Mouse (Mus musculus) neural tube, embryonic 12.5 days (tissue): ENCODE measurements at regions not wholly inside any gene's neighbourhood (a gene's known extent, or its start where the extent isn't known, plus 50 kb on each side); places are given as distances from the start of the nearest gene placed in this dataset.
A peak's percentile ranks its signal among the peaks of the same experiment; 100 is the strongest.

Source experiments
- ATAC-seq: fragments of 200-750 bp; cut with Nextera tagmentation; 2 replicates; pipeline ENCODE4 v1.8.0; 2017; ENCODE audit warnings: low read depth, mild to moderate bottlenecking, moderate TSS enrichment, moderate library complexity; ENCODE audit not compliant: low FRiP score
- H3K27ac ChIP-seq: fragments of 300-500 bp; sonication (generic); 2 replicates; pipeline ENCODE4 v1.5.1; 2016
- H3K27me3 ChIP-seq: fragments of 300-500 bp; sonication (generic); replicated peaks from 2 replicates; pipeline ENCODE4 v1.6.1; 2016; ENCODE audit warnings: mild to moderate bottlenecking
- H3K36me3 ChIP-seq: fragments of 300-500 bp; sonication (generic); 2 replicates; pipeline ENCODE4 v1.6.1; 2016; ENCODE audit warnings: mild to moderate bottlenecking
- H3K4me1 ChIP-seq: fragments of 300-500 bp; sonication (generic); 2 replicates; pipeline ENCODE4 v1.6.1; 2016
- H3K4me2 ChIP-seq: fragments of 300-500 bp; sonication (generic); replicated peaks from 2 replicates; pipeline ENCODE4 v1.6.1; 2016; ENCODE audit warnings: mild to moderate bottlenecking
- H3K4me3 ChIP-seq: fragments of 300-500 bp; sonication (generic); 2 replicates; pipeline ENCODE4 v1.5.1; 2016
- H3K9ac ChIP-seq: fragments of 300-500 bp; sonication (generic); 2 replicates; pipeline ENCODE4 v1.6.1; 2016; ENCODE audit warnings: mild to moderate bottlenecking
- H3K9me3 ChIP-seq: fragments of 300-500 bp; sonication (generic); 2 replicates; pipeline ENCODE4 v1.6.1; 2016; ENCODE audit warnings: mild to moderate bottlenecking
- WGBS: fragments of 180-500 bp; shearing (Covaris S2); methylation state at CpG from one replicate; pipeline ENCODE4 v1.1.7; 2016; 5-methylcytosine and 5-hydroxymethylcytosine counted together

GRCm38 (mm10) chr10:17284858-17285257, 438.2 kb upstream of the Cited2 start:
- no peak overlapping the region for H3K27ac ChIP-seq
- H3K9ac ChIP-seq, result no peak overlapping the region
- H3K27me3 ChIP-seq, result no peaks in the 10 kb centered on the region
- no peaks in the 10 kb centered on the region for H3K36me3 ChIP-seq
- no peak overlapping the region for H3K4me2 ChIP-seq
- no peak overlapping the region for H3K4me3 ChIP-seq
- peaks cover 4% of the 10 kb centered on the region; the same call in 1 of the 2 replicates for H3K4me1 ChIP-seq
- 92% methylated on average over 5 of the region's 5 CpGs for WGBS
- H3K9me3 ChIP-seq, result no peaks in the 10 kb centered on the region
- ATAC-seq, result no peak

- no peak overlapping the region for H3K9ac ChIP-seq
- H3K4me1 ChIP-seq, result peaks cover 4% of the 10 kb centered on the region; the same call in 1 of the 2 replicates
- H3K4me2 ChIP-seq, result no peak overlapping the region
- no peaks in the 10 kb centered on the region for H3K27me3 ChIP-seq
- no peak overlapping the region for H3K27ac ChIP-seq
- no peaks in the 10 kb centered on the region for H3K36me3 ChIP-seq
- no peak for ATAC-seq
- 86% methylated on average over 2 of the region's 2 CpGs for WGBS
- no peak overlapping the region for H3K4me3 ChIP-seq
- H3K9me3 ChIP-seq, result no peaks in the 10 kb centered on the region
These were observed 435.9 kb upstream of the Cited2 start for GRCm38 (mm10) chr10:17287141-17287540.

- ATAC-seq, result no peak
- 42% methylated on average over 2 of the region's 2 CpGs for WGBS
- no peaks in the 10 kb centered on the region for H3K27me3 ChIP-seq
- H3K4me2 ChIP-seq, result no peak overlapping the region
- H3K4me3 ChIP-seq, result no peak overlapping the region
- H3K4me1 ChIP-seq, result peaks cover 4% of the 10 kb centered on the region; the same call in 1 of the 2 replicates
- no peaks in the 10 kb centered on the region for H3K36me3 ChIP-seq
- H3K27ac ChIP-seq, result no peak overlapping the region
- no peaks in the 10 kb centered on the region for H3K9me3 ChIP-seq
- no peak overlapping the region for H3K9ac ChIP-seq
These were observed 434.8 kb upstream of the Cited2 start for GRCm38 (mm10) chr10:17288231-17288630.

GRCm38 (mm10) chr10:17292331-17292730, 430.7 kb upstream of the Cited2 start:
- Histone ChIP-seq H3K4me1 (peaks cover 4% of the 10 kb centered on the region; the same call in 1 of the 2 replicates), H3K9me3 (no peaks in the 10 kb centered on the region), H3K4me2 (no peak overlapping the region), H3K27me3 (no peaks in the 10 kb centered on the region), H3K4me3 (no peak overlapping the region), H3K36me3 (no peaks in the 10 kb centered on the region), H3K27ac (no peak overlapping the region), H3K9ac (no peak overlapping the region)
- 88% methylated on average over 6 of the region's 6 CpGs for WGBS
- ATAC-seq, result no peak

- no peaks in the 10 kb centered on the region for H3K9me3 ChIP-seq
- H3K4me2 ChIP-seq, result no peak overlapping the region
- H3K27ac ChIP-seq, result no peak overlapping the region
- no peaks in the 10 kb centered on the region for H3K4me1 ChIP-seq
- no peaks in the 10 kb centered on the region for H3K27me3 ChIP-seq
- no peaks in the 10 kb centered on the region for H3K36me3 ChIP-seq
- WGBS, result 90% methylated on average over 3 of the region's 3 CpGs
- ATAC-seq, result no peak
- H3K9ac ChIP-seq, result no peak overlapping the region
- H3K4me3 ChIP-seq, result no peak overlapping the region
These were observed 428.6 kb upstream of the Cited2 start for GRCm38 (mm10) chr10:17294440-17294839.

- WGBS, result 86% methylated on average over 3 of the region's 3 CpGs
- no peak overlapping the region for H3K9ac ChIP-seq
- no peak overlapping the region for H3K27ac ChIP-seq
- no peak overlapping the region for H3K4me2 ChIP-seq
- no peaks in the 10 kb centered on the region for H3K27me3 ChIP-seq
- no peaks in the 10 kb centered on the region for H3K9me3 ChIP-seq
- ATAC-seq, result no peak
- H3K4me3 ChIP-seq, result no peak overlapping the region
- H3K4me1 ChIP-seq, result no peaks in the 10 kb centered on the region
- H3K36me3 ChIP-seq, result no peaks in the 10 kb centered on the region
These were observed 427.9 kb upstream of the Cited2 start for GRCm38 (mm10) chr10:17295157-17295556.

- Histone ChIP-seq H3K9me3 (no peaks in the 10 kb centered on the region), H3K9ac (no peak overlapping the region), H3K4me3 (no peak overlapping the region), H3K27me3 (no peaks in the 10 kb centered on the region), H3K4me2 (no peak overlapping the region), H3K36me3 (no peaks in the 10 kb centered on the region), H3K27ac (no peak overlapping the region), H3K4me1 (no peaks in the 10 kb centered on the region)
- 42% methylated on average over 6 of the region's 6 CpGs for WGBS
- no peak for ATAC-seq
These were observed 423.4 kb upstream of the Cited2 start for GRCm38 (mm10) chr10:17299600-17299999.

- Histone ChIP-seq H3K4me2 (no peak overlapping the region), H3K9me3 (no peaks in the 10 kb centered on the region), H3K4me1 (peaks cover 10% of the 10 kb centered on the region), H3K27ac (no peak overlapping the region), H3K4me3 (no peak overlapping the region), H3K27me3 (no peaks in the 10 kb centered on the region), H3K36me3 (no peaks in the 10 kb centered on the region), H3K9ac (no peak overlapping the region)
- no peak for ATAC-seq
- 96% methylated on average over 3 of the region's 3 CpGs for WGBS
These were observed 396.3 kb upstream of the Cited2 start for GRCm38 (mm10) chr10:17326724-17327123.

GRCm38 (mm10) chr10:17330904-17331606, 392.0 kb upstream of the Cited2 start:
- WGBS, result 1% methylated on average over 6 of the region's 6 CpGs
- H3K27me3 ChIP-seq, result no peaks in the 10 kb centered on the region
- peak overlapping the region; percentile 50 for H3K9ac ChIP-seq
- H3K4me1 ChIP-seq, result peaks cover 31% of the 10 kb centered on the region
- peak overlapping the region; percentile 29 for H3K4me3 ChIP-seq
- peak; percentile 65 for ATAC-seq
- H3K9me3 ChIP-seq, result no peaks in the 10 kb centered on the region
- peak overlapping the region; percentile 58 for H3K4me2 ChIP-seq
- no peaks in the 10 kb centered on the region for H3K36me3 ChIP-seq
- H3K27ac ChIP-seq, result peak overlapping the region; percentile 57

GRCm38 (mm10) chr10:17331607-17332008, 391.4 kb upstream of the Cited2 start:
- Histone ChIP-seq H3K36me3 (no peaks in the 10 kb centered on the region), H3K27ac (peak overlapping the region; percentile 57; the same call in 1 of the 2 replicates), H3K4me3 (peak overlapping the region; percentile 29), H3K4me2 (peak overlapping the region; percentile 58), H3K27me3 (no peaks in the 10 kb centered on the region), H3K9me3 (no peaks in the 10 kb centered on the region), H3K4me1 (peaks cover 31% of the 10 kb centered on the region), H3K9ac (peak overlapping the region; percentile 50)
- peak; percentile 62 for ATAC-seq
- WGBS, result 1% methylated on average over 7 of the region's 7 CpGs

GRCm38 (mm10) chr10:17332025-17332767, 390.8 kb upstream of the Cited2 start:
- H3K4me3 ChIP-seq, result no peak overlapping the region
- no peaks in the 10 kb centered on the region for H3K9me3 ChIP-seq
- WGBS, result 18% methylated on average over 6 of the region's 6 CpGs
- peaks cover 31% of the 10 kb centered on the region for H3K4me1 ChIP-seq
- peak overlapping the region; percentile 58 for H3K4me2 ChIP-seq
- H3K9ac ChIP-seq, result peak overlapping the region; percentile 50
- peak; percentile 82 for ATAC-seq
- H3K27me3 ChIP-seq, result no peaks in the 10 kb centered on the region
- peak overlapping the region; percentile 57; the same call in 1 of the 2 replicates for H3K27ac ChIP-seq
- H3K36me3 ChIP-seq, result no peaks in the 10 kb centered on the region

GRCm38 (mm10) chr10:17332986-17333385, 390.0 kb upstream of the Cited2 start:
- no peaks in the 10 kb centered on the region for H3K36me3 ChIP-seq
- no peak overlapping the region for H3K27ac ChIP-seq
- no peaks in the 10 kb centered on the region for H3K9me3 ChIP-seq
- WGBS, result 32% methylated on average over 3 of the region's 3 CpGs
- H3K4me2 ChIP-seq, result no peak overlapping the region
- H3K4me1 ChIP-seq, result peaks cover 31% of the 10 kb centered on the region
- H3K4me3 ChIP-seq, result no peak overlapping the region
- ATAC-seq, result 0 out of 2 replicates have a peak, but pooled peaks have one; percentile 4
- no peak overlapping the region for H3K9ac ChIP-seq
- no peaks in the 10 kb centered on the region for H3K27me3 ChIP-seq
